ENCODE assay signal across 16 mouse cellular contexts in genomic region chr3:78755686-78756476, GRCm38 (mm10).
A peak's percentile ranks its signal among the peaks of the same experiment; 100 is the strongest.
DNase-seq lines count a peak whose midpoint lies in the region; ATAC-seq and TF ChIP-seq lines count a peak whose summit lies in the region.
"Had no signal": no experiment of that assay in that cellular context is flagged by ENCODE, and none has a peak within 500 bp of the region (broad histone marks: within the 10 kb centered on the region; RNA-seq: fewer than 3 reads in every experiment).

No protein-coding gene starts in this region.

- ATAC-seq in cerebellum, adult (ENCODE audit: insufficient number of reproducible peaks, low FRiP score, low TSS enrichment): 0 out of 2 replicates have a peak, but pooled peaks have one; percentile 56
- ATAC-seq in kidney, embryonic 16.5 days (ENCODE audit: low FRiP score, low TSS enrichment): peak; percentile 39; the same call in 1 of the 2 replicates
- ATAC-seq in forebrain, postnatal 0 days: peak; percentile 93
- no peak for ATAC-seq in heart, embryonic 12.5 days (ENCODE audit: insufficient number of reproducible peaks, low FRiP score)

- no peaks in the 10 kb centered on the region for H3K36me3 ChIP-seq in kidney, embryonic 16.5 days (ENCODE audit: insufficient read depth, low read length)
- H3K36me3 ChIP-seq in forebrain, postnatal 0 days (ENCODE audit: insufficient read depth): no peaks in the 10 kb centered on the region
- no peaks in the 10 kb centered on the region for H3K36me3 ChIP-seq in heart, embryonic 12.5 days
- H3K36me3 ChIP-seq: lung, embryonic 15.5 days; neural tube, embryonic 13.5 days had no signal

- H3K27ac ChIP-seq in kidney, embryonic 16.5 days (ENCODE audit: low read length): no peak overlapping the region
- no peak overlapping the region for H3K27ac ChIP-seq in forebrain, postnatal 0 days (ENCODE audit: low read depth, low read length)
- no peak overlapping the region for H3K27ac ChIP-seq in heart, embryonic 12.5 days (ENCODE audit: poor library complexity, severe bottlenecking)
- H3K27ac ChIP-seq: lung, embryonic 15.5 days; neural tube, embryonic 13.5 days had no signal

- H3K27me3 ChIP-seq in kidney, embryonic 16.5 days (ENCODE audit: insufficient read depth, low read length): no peaks in the 10 kb centered on the region
- no peaks in the 10 kb centered on the region for H3K27me3 ChIP-seq in forebrain, postnatal 0 days (ENCODE audit: insufficient read depth, low read length)
- H3K27me3 ChIP-seq in heart, embryonic 12.5 days (replicated peaks): no peaks in the 10 kb centered on the region
- H3K27me3 ChIP-seq: lung, embryonic 15.5 days; megakaryocyte, embryonic 14.5 days; neural tube, embryonic 13.5 days had no signal

- no peak overlapping the region for H3K4me3 ChIP-seq in kidney, embryonic 16.5 days (ENCODE audit: low read length)
- no peak overlapping the region for H3K4me3 ChIP-seq in forebrain, postnatal 0 days (ENCODE audit: low read depth, low read length)
- no peak overlapping the region for H3K4me3 ChIP-seq in heart, embryonic 12.5 days
- H3K4me3 ChIP-seq: erythroblast, embryonic 14.5 days; lung, embryonic 15.5 days; megakaryocyte, embryonic 14.5 days; neural tube, embryonic 13.5 days had no signal

- no peak overlapping the region for H3K4me2 ChIP-seq in kidney, embryonic 16.5 days (replicated peaks; ENCODE audit: low read depth, low read length)
- H3K4me2 ChIP-seq in forebrain, postnatal 0 days (ENCODE audit: low read depth): no peak overlapping the region
- no peak overlapping the region for H3K4me2 ChIP-seq in heart, embryonic 12.5 days
- H3K4me2 ChIP-seq: lung, embryonic 15.5 days; neural tube, embryonic 13.5 days had no signal

- H3K4me1 ChIP-seq in kidney, embryonic 16.5 days (ENCODE audit: insufficient read depth, low read length): no peaks in the 10 kb centered on the region
- no peaks in the 10 kb centered on the region for H3K4me1 ChIP-seq in forebrain, postnatal 0 days (ENCODE audit: insufficient read depth)
- no peaks in the 10 kb centered on the region for H3K4me1 ChIP-seq in heart, embryonic 12.5 days (replicated peaks)
- H3K4me1 ChIP-seq: lung, embryonic 15.5 days; megakaryocyte, embryonic 14.5 days; neural tube, embryonic 13.5 days had no signal

- WGBS in kidney, embryonic 16.5 days: 32% methylated on average over 4 of the region's 4 CpGs
- WGBS in forebrain, postnatal 0 days: 6% methylated on average over 4 of the region's 4 CpGs
- WGBS in heart, embryonic 12.5 days: 65% methylated on average over 4 of the region's 4 CpGs

- H3K9ac ChIP-seq in kidney, embryonic 16.5 days (replicated peaks; ENCODE audit: low read length): no peak overlapping the region
- no peak overlapping the region for H3K9ac ChIP-seq in forebrain, postnatal 0 days
- H3K9ac ChIP-seq in heart, embryonic 12.5 days: no peak overlapping the region
- H3K9ac ChIP-seq: lung, embryonic 15.5 days; neural tube, embryonic 13.5 days had no signal

- DNase-seq in cerebellum, adult 9-10 months: no peak
- DNase-seq in kidney, adult 18-20 months: no peak
- peak; percentile 37 for DNase-seq in embryo, embryonic 10.5 days (ENCODE audit: low spot score)
- peak; percentile 48 for DNase-seq in forebrain, postnatal 0 days
- DNase-seq in heart, postnatal 4 days: no peak
- DNase-seq: adrenal gland, adult 8-10 months; kidney, postnatal 10 days; liver; right cerebral cortex, postnatal 25 days had no signal

- TF ChIP-seq CTCF in forebrain, postnatal 0 days (IDR thresholded peaks at IDR 0.05; ENCODE audit: low read depth): no peak

- no peaks in the 10 kb centered on the region for H3K9me3 ChIP-seq in kidney, embryonic 16.5 days (ENCODE audit: low read length)
- H3K9me3 ChIP-seq in forebrain, postnatal 0 days (ENCODE audit: low read length): no peaks in the 10 kb centered on the region
- no peaks in the 10 kb centered on the region for H3K9me3 ChIP-seq in heart, embryonic 12.5 days (replicated peaks)
- H3K9me3 ChIP-seq: lung, embryonic 15.5 days; megakaryocyte, embryonic 14.5 days; neural tube, embryonic 13.5 days had no signal

Comparison
In these comparisons a context has a peak if more than half of its experiments do, and no peak if none do; other contexts are left out.
1. DNase-seq: peak in embryo, embryonic 10.5 days (single experiment) and forebrain, postnatal 0 days (single experiment); none in cerebellum, adult 9-10 months (single experiment), kidney, adult 18-20 months (single experiment) and heart, postnatal 4 days (single experiment).